Mouse (Mus musculus) intestine, postnatal 0 days (tissue): ENCODE results near the gene Zfp740. TPM values are rescaled to one million over a fixed set of nuclear protein-coding genes. Genes with fewer than 3 reads are reported as not detected.

ENCODE experiments used
- ATAC-seq: fragments of 200-750 bp; cut with Nextera tagmentation; 2 replicates; pipeline ENCODE4 v1.8.0; 2017; ENCODE audit warnings: mild to moderate bottlenecking, moderate TSS enrichment, moderate library complexity
- H3K27ac ChIP-seq: fragments of 300-500 bp; sonication (generic); 2 replicates; pipeline ENCODE4 v1.5.1; 2014; ENCODE audit warnings: mild to moderate bottlenecking, low read depth, low read length, moderate library complexity
- H3K27me3 ChIP-seq: fragments of 300-500 bp; sonication (generic); replicated peaks from 2 replicates; pipeline ENCODE4 v1.6.1; 2014; ENCODE audit warnings: low read length, mixed read lengths; ENCODE audit not compliant: control insufficient read depth, insufficient read depth
- H3K36me3 ChIP-seq: fragments of 300-500 bp; sonication (generic); 2 replicates; pipeline ENCODE4 v1.6.1; 2014; ENCODE audit warnings: mild to moderate bottlenecking, moderate library complexity; ENCODE audit not compliant: control insufficient read depth, insufficient read depth
- H3K4me1 ChIP-seq: fragments of 300-500 bp; sonication (generic); replicated peaks from 2 replicates; pipeline ENCODE4 v1.6.1; 2014; ENCODE audit warnings: antibody characterized with exemption, low read length, mixed read lengths; ENCODE audit not compliant: control insufficient read depth, insufficient read depth
- H3K4me2 ChIP-seq: fragments of 300-500 bp; sonication (generic); replicated peaks from 2 replicates; pipeline ENCODE4 v1.6.1; 2014; ENCODE audit warnings: low read depth, mild to moderate bottlenecking, moderate library complexity
- H3K4me3 ChIP-seq: fragments of 300-500 bp; sonication (generic); 2 replicates; pipeline ENCODE4 v1.5.1; 2014; ENCODE audit warnings: low read depth, low read length
- H3K9ac ChIP-seq: fragments of 300-500 bp; sonication (generic); 2 replicates; pipeline ENCODE4 v1.6.1; 2014; ENCODE audit warnings: mild to moderate bottlenecking, low read depth, low read length
- H3K9me3 ChIP-seq: fragments of 300-500 bp; sonication (generic); 2 replicates; pipeline ENCODE4 v1.6.1; 2016; ENCODE audit warnings: mixed run types; ENCODE audit not compliant: control insufficient read depth
- CTCF ChIP-seq: sonication (generic); IDR thresholded peaks from 2 replicates; pipeline ENCODE4 v1.5.1; 2016; ENCODE audit warnings: low read depth, mild to moderate bottlenecking, control low read depth, antibody characterized with exemption, moderate library complexity
- WGBS: fragments of 180-500 bp; shearing (Covaris S2); extraction: QIAGEN DNeasy Blood & Tissue Kit; methylation state at CpG from one replicate; pipeline ENCODE4 v1.1.7; 2014; 5-methylcytosine and 5-hydroxymethylcytosine counted together
- polyA plus RNA-seq: library from polyadenylated mRNA; unstranded; fragments of >200 nt; fragmentation: Nextera tagmentation; extraction: Ambion mirVana; gene quantifications from 2 replicates; pipeline ENCODE4 v1.2.1, GENCODE M21; 2015

Zfp740 gene
- polyA plus RNA-seq, 1 experiment from 2014 or later, result 14.1 TPM

- Histone ChIP-seq H3K36me3 (peaks cover 63% of the 10 kb centered on the region), H3K4me1 (peaks cover 5% of the 10 kb centered on the region; the same call in 1 of the 2 replicates), H3K27me3 (no peaks in the 10 kb centered on the region), H3K9ac (no peak overlapping the region), H3K27ac (no peak overlapping the region), H3K9me3 (no peaks in the 10 kb centered on the region), H3K4me3 (no peak overlapping the region), H3K4me2 (no peak overlapping the region)
- 77% methylated on average over 9 of the region's 9 CpGs for WGBS
- no peak for ATAC-seq
- no peak for TF ChIP-seq CTCF
Observed at GRCm38 (mm10) chr15:102208092-102208561, 5.1 kb downstream of the Zfp740 start.

- H3K9ac ChIP-seq, result no peak overlapping the region
- ATAC-seq, result no peak
Observed at GRCm38 (mm10) chr15:102209114-102209513, 6.1 kb downstream of the Zfp740 start.

GRCm38 (mm10) chr15:102210816-102211215 is 7.8 kb downstream of the Zfp740 start:
- 79% methylated on average over 4 of the region's 4 CpGs for WGBS
- no peak overlapping the region for H3K27ac ChIP-seq
- no peak overlapping the region for H3K4me2 ChIP-seq
- H3K4me1 ChIP-seq, result peaks cover under 1% of the 10 kb centered on the region; the same call in 1 of the 2 replicates
- no peaks in the 10 kb centered on the region for H3K9me3 ChIP-seq
- ATAC-seq, result peak; percentile 42
- TF ChIP-seq CTCF, result no peak
- peaks cover 82% of the 10 kb centered on the region for H3K36me3 ChIP-seq
- H3K4me3 ChIP-seq, result no peak overlapping the region
- no peaks in the 10 kb centered on the region for H3K27me3 ChIP-seq
- no peak overlapping the region for H3K9ac ChIP-seq

More at GRCm38 (mm10) chr15:102209114-102209513, 6.1 kb downstream of the Zfp740 start:
- Histone ChIP-seq H3K9me3 (no peaks in the 10 kb centered on the region), H3K4me1 (peaks cover 5% of the 10 kb centered on the region; the same call in 1 of the 2 replicates), H3K36me3 (peaks cover 73% of the 10 kb centered on the region), H3K4me3 (no peak overlapping the region), H3K27ac (no peak overlapping the region), H3K27me3 (no peaks in the 10 kb centered on the region), H3K4me2 (no peak overlapping the region)
- TF ChIP-seq CTCF, result no peak
- 93% methylated on average over 8 of the region's 8 CpGs for WGBS

- Histone ChIP-seq H3K9me3 (no peaks in the 10 kb centered on the region), H3K4me3 (no peak overlapping the region), H3K36me3 (peaks cover 81% of the 10 kb centered on the region), H3K27me3 (no peaks in the 10 kb centered on the region), H3K4me2 (no peak overlapping the region), H3K9ac (no peak overlapping the region), H3K4me1 (no peaks in the 10 kb centered on the region), H3K27ac (no peak overlapping the region)
- WGBS, result 52% methylated on average over 6 of the region's 6 CpGs
- no peak for TF ChIP-seq CTCF
- ATAC-seq, result no peak
Observed at GRCm38 (mm10) chr15:102211895-102212294, 8.8 kb downstream of the Zfp740 start.

DNA sequence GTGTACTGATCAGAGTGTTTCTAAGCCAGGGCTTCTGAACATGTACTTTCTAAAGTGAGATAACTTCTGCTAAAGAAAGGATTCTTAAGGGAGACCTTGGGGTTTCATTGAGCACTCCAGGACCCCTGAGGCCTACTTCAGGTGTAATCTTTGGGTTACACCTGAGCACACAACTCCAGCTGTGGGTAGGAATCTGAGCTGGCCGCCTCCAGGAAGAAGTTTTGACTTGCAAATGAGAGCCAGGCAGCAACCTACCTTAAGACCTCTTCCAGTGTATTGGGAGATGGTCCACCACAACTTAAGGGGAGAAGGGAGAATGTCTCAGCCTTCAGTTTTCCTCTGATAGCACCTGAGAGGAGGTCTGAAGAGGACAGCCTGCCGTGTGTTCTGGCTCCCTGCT is 11.1 kb downstream of the Zfp740 start:
- no peak overlapping the region for H3K27ac ChIP-seq
- no peak for ATAC-seq
- H3K9me3 ChIP-seq, result no peaks in the 10 kb centered on the region
- 53% methylated on average over 2 of the region's 2 CpGs for WGBS
- H3K9ac ChIP-seq, result no peak overlapping the region
- H3K4me1 ChIP-seq, result no peaks in the 10 kb centered on the region
- no peak overlapping the region for H3K4me3 ChIP-seq
- peaks cover 68% of the 10 kb centered on the region for H3K36me3 ChIP-seq
- no peak for TF ChIP-seq CTCF
- no peak overlapping the region for H3K4me2 ChIP-seq
- no peaks in the 10 kb centered on the region for H3K27me3 ChIP-seq

DNA sequence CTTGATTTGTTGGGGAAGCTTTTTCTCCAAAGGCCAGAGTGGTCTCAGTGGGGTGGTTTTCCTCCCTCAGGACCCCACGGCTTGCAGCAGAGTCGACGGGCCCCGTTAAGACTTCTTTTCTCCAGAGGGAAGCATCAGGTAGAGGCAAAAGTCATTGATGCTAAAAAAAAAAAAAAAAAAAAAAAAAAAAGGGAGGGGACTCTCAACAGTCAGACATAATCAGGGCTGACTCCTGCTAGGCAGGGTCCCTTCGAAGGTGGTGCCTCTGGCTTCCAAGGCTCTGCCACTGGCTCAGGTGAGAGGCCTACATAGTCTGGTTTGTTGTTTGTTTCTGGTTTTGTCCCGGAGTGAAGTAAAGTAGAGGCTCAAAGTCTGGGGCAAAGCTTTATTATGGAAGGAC is 12.6 kb downstream of the Zfp740 start:
- H3K9me3 ChIP-seq, result no peaks in the 10 kb centered on the region
- no peak overlapping the region for H3K27ac ChIP-seq
- H3K27me3 ChIP-seq, result no peaks in the 10 kb centered on the region
- peaks cover 58% of the 10 kb centered on the region for H3K36me3 ChIP-seq
- no peaks in the 10 kb centered on the region for H3K4me1 ChIP-seq
- no peak overlapping the region for H3K4me2 ChIP-seq
- H3K4me3 ChIP-seq, result no peak overlapping the region
- WGBS, result 71% methylated on average over 6 of the region's 6 CpGs
- no peak for ATAC-seq
- no peak overlapping the region for H3K9ac ChIP-seq
- no peak for TF ChIP-seq CTCF
